Mouse (Mus musculus): ENCODE measurements around the gene Ddx58. TPM values are rescaled to one million over a fixed set of nuclear protein-coding genes. Genes with fewer than 3 reads are reported as not detected.

Gene Ddx58
- total RNA-seq (2023), result 100 to 1,000 TPM; 108 to 129 TPM

DNA sequence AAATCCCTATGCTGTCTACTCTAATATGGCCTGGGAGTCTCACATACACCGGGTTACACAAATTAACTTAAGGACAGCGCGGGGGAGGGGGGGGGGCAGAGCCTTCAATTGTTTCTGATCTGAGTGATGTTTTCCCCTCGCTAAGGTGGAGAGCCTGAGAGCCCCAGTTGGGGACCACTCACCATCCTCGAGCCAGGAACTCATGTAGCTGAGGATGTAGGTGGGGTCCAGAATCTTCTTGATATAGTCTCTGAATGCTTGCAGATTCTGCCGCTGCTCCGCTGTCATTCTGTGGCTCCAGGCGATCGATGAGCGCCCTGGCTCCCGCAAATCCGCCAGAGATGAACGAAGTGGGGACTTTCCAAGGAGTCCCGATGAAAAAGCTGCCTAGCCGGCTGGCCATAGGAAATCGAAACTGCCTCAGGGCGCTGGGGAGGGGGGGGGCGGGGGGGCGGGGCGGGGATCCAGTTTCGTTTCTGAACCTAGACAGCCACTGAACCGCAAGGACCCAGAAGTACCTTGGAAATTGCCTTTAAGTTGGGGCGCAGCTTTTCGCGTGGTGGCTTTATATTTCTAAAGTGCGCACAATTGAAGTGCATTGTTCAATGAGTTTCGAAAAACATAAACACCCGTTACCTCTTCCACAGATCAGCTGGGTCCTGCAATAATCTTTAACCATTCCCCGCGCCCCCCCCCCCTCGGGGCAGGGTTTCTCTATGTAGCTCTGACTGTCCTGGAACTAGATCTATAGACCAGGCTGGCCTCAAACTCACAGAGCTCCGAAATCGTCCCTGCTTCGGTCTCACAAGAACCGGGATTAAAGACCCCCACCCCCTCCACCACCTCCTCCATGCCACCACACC is at the start of gene Ddx58:
Ddx58 (minus strand) TSS at position 420 of the 863 bp plus-strand sequence.

DNA sequence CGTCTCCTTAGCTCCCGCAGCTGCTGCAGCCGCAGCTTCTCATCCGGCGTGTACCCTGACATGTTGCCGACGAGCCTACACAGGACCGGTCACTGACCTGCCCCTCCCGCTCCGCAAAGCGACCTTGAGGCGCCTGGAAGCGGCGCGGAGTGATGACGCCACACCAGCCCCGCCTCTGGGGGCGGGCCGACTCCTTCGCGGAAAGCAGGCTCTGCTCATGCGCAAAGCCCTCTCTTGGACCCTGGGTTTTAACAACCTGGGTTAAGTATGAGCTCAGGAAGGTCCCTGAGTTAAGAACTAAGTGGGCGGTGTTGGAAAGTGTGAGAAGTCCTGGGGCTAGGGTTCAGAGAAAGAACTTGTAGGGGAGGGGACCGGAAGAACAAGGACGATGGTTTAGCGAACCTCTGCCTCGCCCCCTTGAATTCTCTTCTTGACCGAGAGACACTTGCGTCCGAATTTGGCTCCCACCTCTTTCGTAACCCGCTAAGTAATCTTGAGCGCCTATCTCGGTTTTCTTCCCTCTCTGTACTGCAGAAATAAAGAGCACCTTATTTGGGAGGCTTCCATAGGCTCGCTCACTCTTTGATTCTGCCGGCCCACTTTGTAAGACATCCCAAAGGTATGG is 39.8 kb upstream of the Ddx58 start, which contains the start of gene Ndufb6:
Ndufb6 (minus strand) TSS at position 146 of the 625 bp plus-strand sequence.

DNA sequence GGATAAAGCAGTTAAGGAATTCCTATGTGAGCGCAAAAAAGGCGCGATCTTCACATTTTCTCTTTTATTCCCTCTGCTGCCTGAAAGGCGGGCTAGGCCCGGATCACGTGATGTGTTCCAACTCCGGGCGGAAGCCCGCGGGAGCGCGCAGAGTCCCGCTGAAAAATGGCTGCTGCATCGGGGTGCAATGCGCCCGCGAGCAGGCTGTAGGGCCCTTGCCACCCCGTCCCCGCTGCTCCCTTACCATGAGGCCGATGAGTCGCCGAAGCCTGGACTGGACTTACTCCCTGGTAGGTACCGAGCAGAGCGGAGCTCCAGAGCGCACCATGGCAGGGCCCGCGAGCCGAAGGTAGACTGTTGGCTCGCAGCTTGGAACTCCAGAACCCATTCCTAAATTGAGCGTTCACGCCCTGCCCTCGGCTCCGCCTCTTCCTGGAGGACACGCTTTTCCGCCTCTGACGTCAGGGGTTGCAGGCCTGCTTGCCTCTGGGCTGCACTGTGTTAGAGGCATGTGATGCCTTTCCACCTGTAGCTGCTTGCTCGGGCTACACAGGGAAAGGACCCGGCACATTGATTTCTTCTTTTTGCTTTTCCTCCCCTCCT is 29.9 kb upstream of the Ddx58 start, which contains the start of the genes Smim27 and Topors:
Smim27 (plus strand) TSS at position 150 of the 603 bp plus-strand sequence.
Topors (minus strand) TSS at position 421 of the 603 bp plus-strand sequence.

Other genes with a start within 250 kb of the Ddx58 start
- 10 to 100 TPM; 17.4 to 22.8 TPM for gene Aco1, start 96.7 kb downstream of the Ddx58 start, total RNA-seq (2023)
- 10 to 100 TPM; 48.1 to 58.9 TPM for gene Smim27, start 29.8 kb upstream of the Ddx58 start, total RNA-seq (2023)
- 10 to 100 TPM; 37.3 to 38.0 TPM for gene Topors, start 30.0 kb upstream of the Ddx58 start, total RNA-seq (2023)
- 10 to 100 TPM; 28.7 to 31.4 TPM for gene Ndufb6, start 39.6 kb upstream of the Ddx58 start, total RNA-seq (2023)
- gene Tmem215, start 232.4 kb upstream of the Ddx58 start, total RNA-seq (2023), result not detected